Mouse (Mus musculus) bone marrow, adult 2 months (tissue): Measurements from ENCODE around the gene Nf1.

ENCODE experiments used
- CTCF ChIP-seq: fragments of 200-500 bp; IDR thresholded peaks from 2 replicates; pipeline ENCODE4 v1.5.1; 2011; ENCODE audit warnings: low read length, control low read depth; ENCODE audit not compliant: control insufficient read depth, insufficient read depth
- POLR2A ChIP-seq: fragments of 200-500 bp; IDR thresholded peaks from 2 replicates; pipeline ENCODE4 v1.6.1; 2011; ENCODE audit warnings: low read depth, mild to moderate bottlenecking, control low read depth, low read length, borderline replicate concordance; ENCODE audit not compliant: control insufficient read depth

DNA sequence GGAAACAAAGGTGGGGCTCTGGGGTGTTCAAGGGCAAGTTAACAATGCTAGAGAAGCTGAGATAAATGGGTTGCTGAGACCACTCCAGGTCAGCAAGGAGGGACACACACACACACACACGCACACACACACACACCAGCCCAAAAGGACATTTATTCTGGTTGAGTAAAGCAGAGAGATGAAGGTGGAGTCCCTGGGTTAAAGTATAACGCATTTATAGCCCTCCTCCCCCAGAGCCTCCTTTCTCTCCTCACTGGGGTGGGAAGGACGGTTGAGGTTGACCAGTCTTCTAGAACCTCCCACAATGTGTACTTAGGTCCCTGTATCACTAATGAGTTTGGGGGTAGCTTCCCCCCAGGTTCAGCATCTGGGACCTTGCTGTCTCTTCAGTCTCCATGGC, 47.4 kb upstream of the Nf1 start:
- TF ChIP-seq POLR2A: no peak
- TF ChIP-seq CTCF: no peak
